Mouse (Mus musculus) spleen, postnatal 10 days (tissue): ENCODE measurements at regions not wholly inside any gene's neighbourhood (a gene's known extent, or its start where the extent isn't known, plus 50 kb on each side); places are given as distances from the start of the nearest gene placed in this dataset.
"Not testable (repeated sequence)": the region's sequence is repeated elsewhere in the genome, so short reads cannot be mapped to it uniquely, and the experiment has no call there.

Experiments
- DNase-seq, 2 experiments: peaks; one replicate each; pipeline ENCODE4 v3.0.0; 2021 to 2022; ENCODE audit warnings: low spot score in 2 of 2

DNA sequence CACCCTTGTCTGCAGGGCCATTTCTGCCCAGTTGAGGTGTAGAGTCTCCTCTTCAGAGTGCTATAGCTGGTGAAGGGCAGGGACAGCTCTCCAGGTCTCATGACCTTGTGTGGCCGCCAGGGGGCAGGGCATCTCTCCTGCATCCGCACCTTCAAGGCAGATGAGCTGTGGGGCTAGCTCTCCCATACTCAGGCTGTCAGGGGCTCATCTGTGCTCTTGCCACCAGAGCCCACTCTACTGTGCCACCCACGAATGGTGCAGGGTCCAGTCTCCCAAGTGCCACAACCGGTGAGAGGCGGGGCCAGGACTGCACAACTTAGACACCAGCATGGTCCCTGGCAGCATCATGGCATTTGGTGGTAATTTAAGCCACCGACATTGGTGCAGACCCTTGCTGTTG is 111.3 kb downstream of the Syt10 start:
- peak in 1 of 2 experiments; percentile 32 for DNase-seq

DNA sequence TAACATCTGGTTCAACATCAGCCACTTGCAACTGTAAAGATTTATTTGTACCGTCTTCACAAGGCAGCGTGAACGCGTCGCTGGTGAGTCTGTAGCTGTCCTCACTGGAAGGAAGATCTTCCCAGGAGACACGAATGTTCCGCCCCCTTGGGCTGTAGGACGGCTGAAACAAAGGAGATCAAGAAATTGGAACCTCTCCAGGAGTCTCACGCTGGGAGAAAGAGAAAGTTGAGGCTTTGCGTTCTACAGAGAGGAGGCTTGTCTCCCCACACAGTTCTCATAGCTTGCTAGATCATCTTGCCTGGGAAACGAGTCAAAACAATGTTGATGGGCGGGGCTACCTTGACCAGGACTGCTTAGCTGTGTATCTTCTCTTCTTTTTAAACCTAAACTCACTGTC is 117.3 kb downstream of the Syt10 start:
- no peak for DNase-seq

DNA sequence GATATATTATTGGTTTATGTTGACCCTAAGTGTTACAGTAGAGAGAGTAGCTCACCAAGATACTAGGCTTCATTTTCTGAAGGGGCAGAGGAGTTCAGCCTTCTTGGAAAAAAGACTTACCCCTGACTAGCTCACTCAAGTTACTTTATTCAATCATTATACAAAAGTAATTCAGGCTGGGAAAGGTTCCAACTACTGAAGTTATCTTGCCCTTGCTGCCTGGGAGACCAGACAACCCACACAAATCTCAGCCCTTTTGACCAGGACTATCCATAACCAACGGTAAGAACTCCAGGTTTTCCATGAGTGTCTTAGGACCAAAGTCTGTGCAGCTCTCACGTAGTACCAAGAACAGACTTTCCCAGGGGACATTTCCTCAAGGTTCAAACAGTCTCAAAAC is 105.5 kb upstream of the Rabl2 start:
- DNase-seq: no peak

DNA sequence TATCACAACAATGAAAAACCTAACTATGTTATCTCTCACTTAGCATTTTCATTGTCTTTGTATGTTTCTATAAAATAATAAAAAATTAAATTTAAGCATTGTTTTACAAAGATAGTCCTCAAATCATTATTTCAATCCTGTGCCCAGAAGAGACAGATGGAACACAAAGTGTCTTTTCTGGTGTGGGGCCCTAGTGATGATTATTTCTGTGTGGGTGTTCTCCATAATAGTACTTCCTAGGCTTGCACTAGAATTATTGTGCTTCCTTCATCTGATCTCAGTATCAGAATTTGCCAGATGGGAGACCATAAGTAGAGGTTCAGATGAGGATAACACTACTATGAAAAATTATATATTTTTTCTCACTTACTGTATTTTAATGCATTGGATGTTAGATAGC is 84.6 kb upstream of the Rabl2 start:
- DNase-seq: no peak

DNA sequence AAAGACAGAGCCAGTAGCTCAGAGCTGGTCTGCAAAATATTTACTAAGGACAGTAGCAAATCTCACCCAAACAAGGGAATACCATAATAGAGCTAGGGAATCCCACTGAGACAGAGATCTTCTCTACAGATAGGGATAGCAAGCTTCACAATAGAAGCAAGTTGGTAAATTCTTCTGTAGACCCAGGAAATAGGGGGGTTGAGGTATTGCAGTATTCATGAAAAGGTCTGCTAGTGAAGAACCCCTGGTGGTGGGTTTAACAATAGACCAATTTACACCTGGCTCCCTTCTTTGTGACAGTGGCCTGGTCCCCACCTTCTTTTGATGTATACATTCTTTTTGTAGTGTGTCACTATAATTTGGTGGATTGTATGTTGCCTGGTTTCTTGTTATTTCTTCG is 64.8 kb upstream of the Rabl2 start:
- DNase-seq: not testable (repeated sequence)
